Mouse (Mus musculus) left cerebral cortex, adult 2 months (tissue): ENCODE results near the gene Olfr325. TPM values are rescaled to one million over a fixed set of nuclear protein-coding genes. Genes with fewer than 3 reads are reported as not detected.
A peak's percentile ranks its signal among the peaks of the same experiment; 100 is the strongest.
"Not testable (repeated sequence)": the region's sequence is repeated elsewhere in the genome, so short reads cannot be mapped to it uniquely, and the experiment has no call there.

ENCODE experiments used
- DNase-seq, 2 experiments: peaks; one replicate each; pipeline ENCODE4 v3.0.0; 2021 to 2022; ENCODE audit warnings: low spot score in 2 of 2, mixed read lengths in 1 of 2; ENCODE audit errors: extremely low spot score in 1 of 2
- H3K27ac ChIP-seq: fragments of 200-600 bp; 2 replicates; pipeline ENCODE4 v1.8.1; 2022
- H3K4me3 ChIP-seq: fragments of 200-600 bp; 2 replicates; pipeline ENCODE4 v1.8.1; 2022
- CTCF ChIP-seq: fragments of 200-600 bp; IDR thresholded peaks from 2 replicates; pipeline ENCODE4 v1.8.1; 2022; ENCODE audit warnings: antibody characterized with exemption, mild to moderate bottlenecking, moderate library complexity
- intact Hi-C: fragments of 180-260 bp; cut with DNase I; formaldehyde crosslinking; loops from one replicate; pipeline ENCODE4 v1.15.1; 2025
- long read RNA-seq, 2 experiments: library from polyadenylated mRNA; stranded (forward); transcript quantifications; one replicate each; pipeline ENCODE4 v2.0.0; 2021; ENCODE audit warnings: borderline mapping rate in 2 of 2
- total RNA-seq, 2 experiments: library from RNA; stranded (reverse); gene quantifications; 2 replicates each; pipeline ENCODE4 v1.2.3; 2021

The Olfr325 gene
- not detected for total RNA-seq
- long read RNA-seq, experiment 1, result 0 reads
- long read RNA-seq, experiment 2, result 0 reads

- Histone ChIP-seq H3K27ac (no peak within 1 kb of the TSS), H3K4me3 (no peak within 1 kb of the TSS)
- no peak for DNase-seq
- intact Hi-C loops, result no loop called here
- no peak for TF ChIP-seq CTCF
These were observed at the start of gene Olfr325 for GRCm38 (mm10) chr11:58577430-58577829. TSS of gene Olfr325 (plus strand) at chr11:58577730.

GRCm38 (mm10) chr11:58534736-58535135 lies 42.8 kb upstream of the Olfr325 start, which contains the start of gene Olfr330:
TSS of gene Olfr330 (minus strand) at chr11:58534836.
- H3K27ac ChIP-seq, intact Hi-C loops, H3K4me3 ChIP-seq, DNase-seq: not testable (repeated sequence)

- H3K27ac ChIP-seq, result no peak within 1 kb of the TSS
- no peak for DNase-seq
- no peak within 1 kb of the TSS for H3K4me3 ChIP-seq
These were observed 31.2 kb upstream of the Olfr325 start, which contains the start of gene Olfr329-ps for GRCm38 (mm10) chr11:58546322-58546721. TSS of gene Olfr329-ps (minus strand) at chr11:58546422.

GRCm38 (mm10) chr11:58555536-58555935 lies 22.0 kb upstream of the Olfr325 start, which contains the start of gene Olfr328:
TSS of gene Olfr328 (minus strand) at chr11:58555636.
- no peak within 1 kb of the TSS for H3K27ac ChIP-seq
- DNase-seq, result no peak
- no peak within 1 kb of the TSS for H3K4me3 ChIP-seq
- intact Hi-C loops, result no loop called here
- TF ChIP-seq CTCF, result no peak

More at GRCm38 (mm10) chr11:58546322-58546721, 31.2 kb upstream of the Olfr325 start, which contains the start of gene Olfr329-ps:
- intact Hi-C loops, result no loop called here
- no peak for TF ChIP-seq CTCF

GRCm38 (mm10) chr11:58570405-58570804 lies 7.1 kb upstream of the Olfr325 start, which contains the start of gene Olfr224:
TSS of gene Olfr224 (minus strand) at chr11:58570553.
- TF ChIP-seq CTCF, result no peak
- no peak for DNase-seq
- intact Hi-C loops, result no loop called here
- Histone ChIP-seq H3K27ac (no peak within 1 kb of the TSS), H3K4me3 (no peak within 1 kb of the TSS)

GRCm38 (mm10) chr11:58578636-58579035 lies 1.1 kb downstream of the Olfr325 start:
- no peak overlapping the region for H3K27ac ChIP-seq
- DNase-seq, result no peak
- intact Hi-C loops, result no loop called here
- TF ChIP-seq CTCF, result no peak
- H3K4me3 ChIP-seq, result no peak overlapping the region

GRCm38 (mm10) chr11:58587898-58588348 lies 10.4 kb downstream of the Olfr325 start:
- peak; percentile 90 for TF ChIP-seq CTCF
- no peak overlapping the region for H3K27ac ChIP-seq
- intact Hi-C loops, result loop anchor here (2.0 kb wide), 1 partner anchor 185 kb away; no protein-coding TSS in a partner anchor

GRCm38 (mm10) chr11:58588620-58589250 lies 11.2 kb downstream of the Olfr325 start:
- Histone ChIP-seq H3K27ac (no peak overlapping the region), H3K4me3 (no peak overlapping the region)
- no peak for DNase-seq
- intact Hi-C loops, result no loop called here
- TF ChIP-seq CTCF, result no peak

More at GRCm38 (mm10) chr11:58587898-58588348, 10.4 kb downstream of the Olfr325 start:
- DNase-seq, result peak in 1 of 2 experiments; percentile 40
- no peak overlapping the region for H3K4me3 ChIP-seq

- DNase-seq, result no peak
- intact Hi-C loops, result no loop called here
- Histone ChIP-seq H3K4me3 (no peak within 1 kb of the TSS), H3K27ac (no peak within 1 kb of the TSS)
- no peak for TF ChIP-seq CTCF
These were observed 17.3 kb downstream of the Olfr325 start, which contains the start of gene Olfr324 for GRCm38 (mm10) chr11:58594814-58595213. TSS of gene Olfr324 (plus strand) at chr11:58595114.

- DNase-seq, result no peak
- intact Hi-C loops, result no loop called here
- TF ChIP-seq CTCF, result no peak
- no peak overlapping the region for H3K4me3 ChIP-seq
- H3K27ac ChIP-seq, result no peak overlapping the region
These were observed 20.3 kb downstream of the Olfr325 start for GRCm38 (mm10) chr11:58597837-58598236.

- Histone ChIP-seq H3K4me3 (no peak overlapping the region), H3K27ac (no peak overlapping the region)
- TF ChIP-seq CTCF, result no peak
- intact Hi-C loops, result no loop called here
- no peak for DNase-seq
These were observed 24.5 kb downstream of the Olfr325 start for GRCm38 (mm10) chr11:58602062-58602461.

- intact Hi-C loops, result no loop called here
These were observed 25.4 kb downstream of the Olfr325 start for GRCm38 (mm10) chr11:58602800-58603560.

More at GRCm38 (mm10) chr11:58602800-58603560, 25.4 kb downstream of the Olfr325 start:
- Histone ChIP-seq H3K4me3 (no peak overlapping the region), H3K27ac (no peak overlapping the region)
- no peak for DNase-seq
- no peak for TF ChIP-seq CTCF
